Mouse (Mus musculus): ENCODE data around the gene Zfp937. TPM values are rescaled to one million over a fixed set of nuclear protein-coding genes. Genes with fewer than 3 reads are reported as not detected.
"Not testable (repeated sequence)": the region's sequence is repeated elsewhere in the genome, so short reads cannot be mapped to it uniquely, and the experiment has no call there.

Zfp937 gene
- polyA plus RNA-seq (2014; fragmentation: Nextera tagmentation; extraction: Ambion mirVana), result 9.7 and 10.9 TPM in 2 replicates

GRCm38 (mm10) chr2:150217600-150218362 lies at the start of gene Zfp937:
Gene Zfp937, plus strand, starts transcription at chr2:150218073.
- H3K9ac ChIP-seq (ENCODE audit: low read length), result peak within 1 kb of the TSS; percentile 47
- not testable (repeated sequence) for H3K9me3 ChIP-seq (ENCODE audit: control insufficient read depth, low read length); H3K36me3 ChIP-seq (ENCODE audit: control insufficient read depth, insufficient read depth, low read length); H3K27ac ChIP-seq (ENCODE audit: low read depth, low read length); H3K27me3 ChIP-seq (ENCODE audit: control insufficient read depth, insufficient read depth, low read length); H3K4me1 ChIP-seq (ENCODE audit: control insufficient read depth, insufficient read depth, low read length)
- DNase-seq (ENCODE audit: low spot score, missing footprints), result peak; percentile 96
- WGBS, result under 1% methylated on average over 15 of the region's 15 CpGs
- H3K4me3 ChIP-seq (ENCODE audit: low read depth, low read length), result peak within 1 kb of the TSS; percentile 34
- peak within 1 kb of the TSS; percentile 38 for H3K4me2 ChIP-seq
- peak; percentile 100 for ATAC-seq (ENCODE audit: low FRiP score)

GRCm38 (mm10) chr2:150173833-150174232 lies 44.0 kb upstream of the Zfp937 start:
- no peak for DNase-seq (ENCODE audit: low spot score, missing footprints)
- Histone ChIP-seq H3K9me3 (ENCODE audit: control insufficient read depth, low read length) (peaks cover 4% of the 10 kb centered on the region; the same call in 1 of the 2 replicates), H3K36me3 (ENCODE audit: control insufficient read depth, insufficient read depth, low read length) (no peaks in the 10 kb centered on the region), H3K4me3 (ENCODE audit: low read depth, low read length) (no peak overlapping the region), H3K27ac (ENCODE audit: low read depth, low read length) (no peak overlapping the region), H3K4me1 (ENCODE audit: control insufficient read depth, insufficient read depth, low read length) (no peaks in the 10 kb centered on the region), H3K4me2 (no peak overlapping the region), H3K27me3 (ENCODE audit: control insufficient read depth, insufficient read depth, low read length) (no peaks in the 10 kb centered on the region), H3K9ac (ENCODE audit: low read length) (no peak overlapping the region)
- no peak for ATAC-seq (ENCODE audit: low FRiP score)

- not testable (repeated sequence) for H3K9ac ChIP-seq (ENCODE audit: low read length); H3K4me1 ChIP-seq (ENCODE audit: control insufficient read depth, insufficient read depth, low read length); H3K27ac ChIP-seq (ENCODE audit: low read depth, low read length); ATAC-seq (ENCODE audit: low FRiP score); H3K4me3 ChIP-seq (ENCODE audit: low read depth, low read length); H3K4me2 ChIP-seq; H3K9me3 ChIP-seq (ENCODE audit: control insufficient read depth, low read length); H3K27me3 ChIP-seq (ENCODE audit: control insufficient read depth, insufficient read depth, low read length); H3K36me3 ChIP-seq (ENCODE audit: control insufficient read depth, insufficient read depth, low read length); DNase-seq (ENCODE audit: low spot score, missing footprints)
- WGBS, result 80% methylated on average over 4 of the region's 4 CpGs
Measured at GRCm38 (mm10) chr2:150179579-150179978, 38.3 kb upstream of the Zfp937 start, which contains the start of gene Gm10770. Gene Gm10770, minus strand, starts transcription at chr2:150179679.

DNA sequence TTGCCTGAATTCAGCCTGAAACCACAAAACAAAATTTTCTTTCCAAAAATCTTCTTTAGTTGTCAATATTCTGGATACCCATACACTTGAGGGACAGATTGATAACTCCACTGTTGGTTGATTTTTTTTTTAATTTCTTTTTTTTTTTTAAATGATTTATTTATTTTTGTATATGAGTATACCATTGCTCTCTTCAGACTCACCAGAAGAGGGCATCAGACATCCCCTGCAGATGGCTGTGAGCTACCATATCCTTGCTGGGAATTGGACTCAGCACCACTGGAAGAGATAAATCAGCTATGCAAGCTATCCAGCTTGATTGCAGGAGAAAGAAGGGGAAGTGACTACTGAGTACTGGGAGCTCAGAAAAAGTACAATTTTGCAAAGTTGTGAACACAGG lies 36.8 kb upstream of the Zfp937 start:
- H3K4me2 ChIP-seq; H3K36me3 ChIP-seq (ENCODE audit: control insufficient read depth, insufficient read depth, low read length); H3K27me3 ChIP-seq (ENCODE audit: control insufficient read depth, insufficient read depth, low read length); H3K4me1 ChIP-seq (ENCODE audit: control insufficient read depth, insufficient read depth, low read length); ATAC-seq (ENCODE audit: low FRiP score); H3K9ac ChIP-seq (ENCODE audit: low read length); H3K27ac ChIP-seq (ENCODE audit: low read depth, low read length); H3K4me3 ChIP-seq (ENCODE audit: low read depth, low read length); H3K9me3 ChIP-seq (ENCODE audit: control insufficient read depth, low read length); DNase-seq (ENCODE audit: low spot score, missing footprints): not testable (repeated sequence)

DNA sequence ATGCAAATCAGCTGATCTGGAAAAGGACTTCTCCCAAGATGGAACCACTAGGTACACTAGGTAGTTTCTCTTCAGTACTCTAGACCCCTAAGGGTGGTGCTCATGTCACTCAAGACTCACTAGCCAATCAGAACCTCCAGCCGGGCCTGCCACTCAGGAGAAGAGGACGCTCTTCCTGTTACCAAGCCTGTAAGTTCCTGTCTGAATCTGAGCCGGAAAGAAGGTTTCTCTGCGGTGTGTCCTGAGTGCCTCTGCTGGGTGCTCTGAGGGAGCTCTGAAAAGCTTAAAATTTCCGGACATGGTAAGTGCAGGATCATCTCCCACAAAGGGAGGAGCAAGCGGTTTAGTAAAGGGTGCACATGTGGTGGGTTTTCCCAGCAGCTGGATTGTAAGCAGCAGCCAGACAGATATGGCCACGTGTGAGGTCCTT lies 36.3 kb upstream of the Zfp937 start, which contains the start of gene Gm14139:
TSS of gene Gm14139 (plus strand) at position 186 of the 430 bp plus-strand sequence.
- WGBS, result 74% methylated on average over 7 of the region's 7 CpGs
- H3K9me3 ChIP-seq (ENCODE audit: control insufficient read depth, low read length); DNase-seq (ENCODE audit: low spot score, missing footprints); H3K4me1 ChIP-seq (ENCODE audit: control insufficient read depth, insufficient read depth, low read length); H3K4me3 ChIP-seq (ENCODE audit: low read depth, low read length); H3K27me3 ChIP-seq (ENCODE audit: control insufficient read depth, insufficient read depth, low read length); H3K4me2 ChIP-seq; ATAC-seq (ENCODE audit: low FRiP score); H3K36me3 ChIP-seq (ENCODE audit: control insufficient read depth, insufficient read depth, low read length); H3K27ac ChIP-seq (ENCODE audit: low read depth, low read length); H3K9ac ChIP-seq (ENCODE audit: low read length): not testable (repeated sequence)

GRCm38 (mm10) chr2:150218363-150218725 lies 471 bp downstream of the Zfp937 start:
- ATAC-seq (ENCODE audit: low FRiP score); H3K36me3 ChIP-seq (ENCODE audit: control insufficient read depth, insufficient read depth, low read length); H3K27ac ChIP-seq (ENCODE audit: low read depth, low read length); DNase-seq (ENCODE audit: low spot score, missing footprints); H3K9me3 ChIP-seq (ENCODE audit: control insufficient read depth, low read length); H3K27me3 ChIP-seq (ENCODE audit: control insufficient read depth, insufficient read depth, low read length); H3K4me1 ChIP-seq (ENCODE audit: control insufficient read depth, insufficient read depth, low read length): not testable (repeated sequence)
- peak overlapping the region; percentile 34 for H3K4me3 ChIP-seq (ENCODE audit: low read depth, low read length)
- WGBS, result 1% methylated on average over 3 of the region's 4 CpGs
- peak overlapping the region; percentile 47 for H3K9ac ChIP-seq (ENCODE audit: low read length)
- peak overlapping the region; percentile 38 for H3K4me2 ChIP-seq

- not testable (repeated sequence) for ATAC-seq (ENCODE audit: low FRiP score); H3K9ac ChIP-seq (ENCODE audit: low read length); H3K9me3 ChIP-seq (ENCODE audit: control insufficient read depth, low read length); H3K27me3 ChIP-seq (ENCODE audit: control insufficient read depth, insufficient read depth, low read length); DNase-seq (ENCODE audit: low spot score, missing footprints); H3K4me1 ChIP-seq (ENCODE audit: control insufficient read depth, insufficient read depth, low read length); H3K27ac ChIP-seq (ENCODE audit: low read depth, low read length); H3K4me2 ChIP-seq; H3K36me3 ChIP-seq (ENCODE audit: control insufficient read depth, insufficient read depth, low read length); H3K4me3 ChIP-seq (ENCODE audit: low read depth, low read length)
Measured at GRCm38 (mm10) chr2:150223263-150223662, 5.4 kb downstream of the Zfp937 start.

- no peak for DNase-seq (ENCODE audit: low spot score, missing footprints)
- 92% methylated on average over 2 of the region's 2 CpGs for WGBS
Measured at GRCm38 (mm10) chr2:150243211-150243610, 25.3 kb downstream of the Zfp937 start.

DNA sequence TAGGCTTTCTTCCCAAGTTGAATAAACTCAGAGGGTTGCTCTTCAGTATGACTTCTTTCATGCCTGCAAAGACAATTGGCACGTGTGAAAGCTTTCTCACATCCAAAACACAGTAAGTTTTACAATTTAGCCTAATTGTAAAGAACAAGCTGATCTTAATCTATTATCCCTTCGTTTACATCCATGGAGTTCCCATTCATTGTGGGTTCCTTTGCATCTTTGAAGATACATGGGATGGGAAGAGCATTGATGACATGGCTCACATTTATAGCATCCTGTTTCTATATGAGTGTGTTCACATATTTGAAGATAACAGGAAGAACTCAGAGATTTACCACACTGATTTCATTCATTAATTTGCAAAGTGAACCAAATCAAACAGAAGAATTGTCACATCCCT lies 37.6 kb downstream of the Zfp937 start, which contains the start of gene Gm21994:
TSS of gene Gm21994 (minus strand) at position 101 of the 400 bp plus-strand sequence.
- H3K27me3 ChIP-seq (ENCODE audit: control insufficient read depth, insufficient read depth, low read length); H3K9me3 ChIP-seq (ENCODE audit: control insufficient read depth, low read length); DNase-seq (ENCODE audit: low spot score, missing footprints); H3K4me3 ChIP-seq (ENCODE audit: low read depth, low read length); H3K4me1 ChIP-seq (ENCODE audit: control insufficient read depth, insufficient read depth, low read length); H3K27ac ChIP-seq (ENCODE audit: low read depth, low read length); ATAC-seq (ENCODE audit: low FRiP score); H3K9ac ChIP-seq (ENCODE audit: low read length); H3K36me3 ChIP-seq (ENCODE audit: control insufficient read depth, insufficient read depth, low read length); H3K4me2 ChIP-seq: not testable (repeated sequence)
- 63% methylated on average over 2 of the region's 2 CpGs for WGBS

More at GRCm38 (mm10) chr2:150243211-150243610, 25.3 kb downstream of the Zfp937 start:
- Histone ChIP-seq H3K9ac (ENCODE audit: low read length) (no peak overlapping the region), H3K36me3 (ENCODE audit: control insufficient read depth, insufficient read depth, low read length) (peaks cover 2% of the 10 kb centered on the region; the same call in 1 of the 2 replicates), H3K27ac (ENCODE audit: low read depth, low read length) (no peak overlapping the region), H3K4me3 (ENCODE audit: low read depth, low read length) (no peak overlapping the region), H3K4me2 (no peak overlapping the region), H3K9me3 (ENCODE audit: control insufficient read depth, low read length) (peaks cover 18% of the 10 kb centered on the region), H3K4me1 (ENCODE audit: control insufficient read depth, insufficient read depth, low read length) (no peaks in the 10 kb centered on the region), H3K27me3 (ENCODE audit: control insufficient read depth, insufficient read depth, low read length) (no peaks in the 10 kb centered on the region)
- ATAC-seq (ENCODE audit: low FRiP score), result no peak

Measured in midbrain, embryonic 11.5 days (tissue).